Mouse (Mus musculus): ENCODE results near the gene Ust. TPM values are rescaled to one million over a fixed set of nuclear protein-coding genes. Genes with fewer than 3 reads are reported as not detected.

Gene Ust
- total RNA-seq, 2 experiments from 2014 or later = 1.1 to 1.6 TPM

DNA sequence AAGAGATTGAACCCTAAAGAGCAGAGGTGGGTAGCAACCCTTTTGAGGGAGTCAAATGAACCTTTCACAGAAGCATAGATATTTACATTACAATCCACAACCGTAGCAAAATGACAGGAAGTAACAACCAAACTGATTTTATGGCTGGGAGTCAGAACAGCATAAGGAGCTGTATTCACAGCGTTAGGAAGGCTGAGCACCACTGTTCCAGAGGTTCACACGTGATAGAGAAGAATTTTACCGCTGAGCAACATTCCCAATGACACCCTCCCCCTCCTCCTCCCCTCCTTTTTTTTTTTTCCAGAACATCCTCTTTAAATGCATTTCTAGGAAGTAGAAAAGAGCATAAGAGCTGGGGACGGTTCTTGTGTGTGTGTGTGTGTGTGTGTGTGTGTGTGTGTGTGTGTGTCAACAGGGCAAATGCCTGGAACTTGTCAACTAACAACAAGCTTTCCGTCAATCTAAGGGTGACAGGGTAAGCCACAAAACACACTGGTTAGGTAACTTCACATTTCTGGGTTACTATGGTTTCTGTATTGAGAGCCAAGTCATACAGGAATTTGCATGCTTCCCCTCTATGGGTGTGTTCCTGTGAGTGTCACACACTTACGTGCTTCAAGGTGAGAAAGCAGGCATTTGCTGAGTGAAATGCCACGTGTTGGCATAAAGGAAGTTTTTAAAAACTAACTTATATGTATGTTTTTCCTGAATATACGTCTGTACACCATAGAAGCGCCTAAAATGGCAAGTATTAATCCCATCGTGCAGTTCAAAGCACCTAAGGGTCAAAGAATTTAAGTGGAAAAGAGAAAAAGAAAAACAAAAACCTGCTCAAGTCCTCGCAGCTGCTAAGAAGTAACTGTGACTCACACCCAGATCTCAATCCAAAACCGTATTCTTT is 13.0 kb downstream of the Ust start:
- DNase-seq = no peak
- intact Hi-C loops (cut with DNase I) = no loop called here

- DNase-seq = peak in 1 of 2 experiments; percentile 35
- intact Hi-C loops (cut with DNase I) = no loop called here
These were observed 13.8 kb downstream of the Ust start for GRCm38 (mm10) chr10:8504832-8505231.

- intact Hi-C loops (cut with DNase I) = no loop called here
- no peak for DNase-seq
These were observed 19.4 kb downstream of the Ust start for GRCm38 (mm10) chr10:8498951-8499891.

- intact Hi-C loops (cut with DNase I) = no loop called here
- DNase-seq = no peak
These were observed 23.0 kb downstream of the Ust start for GRCm38 (mm10) chr10:8495543-8496141.

GRCm38 (mm10) chr10:8491909-8492591 is 26.6 kb downstream of the Ust start:
- intact Hi-C loops (cut with DNase I) = no loop called here
- DNase-seq = no peak

DNA sequence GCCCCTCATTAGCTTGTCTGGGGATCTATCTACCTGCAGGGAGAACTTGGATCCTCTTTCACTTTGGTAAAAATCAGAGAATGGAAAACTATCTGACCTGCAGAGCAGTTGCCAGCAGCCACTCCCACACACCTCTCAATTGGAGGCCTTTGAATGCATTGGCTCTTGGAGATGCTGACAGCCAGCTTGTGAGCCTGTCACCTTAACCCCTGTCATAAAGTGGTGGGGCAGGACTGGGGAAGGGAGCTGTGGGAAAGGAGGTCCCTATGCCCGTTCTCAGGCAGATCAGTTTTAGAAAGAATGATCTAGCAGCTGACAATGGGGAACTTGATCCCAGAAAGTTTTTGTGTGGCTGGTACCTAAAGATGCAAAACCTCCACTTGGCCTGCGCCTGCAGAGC is 31.2 kb downstream of the Ust start:
- no peak for DNase-seq
- intact Hi-C loops (cut with DNase I) = no loop called here

DNA sequence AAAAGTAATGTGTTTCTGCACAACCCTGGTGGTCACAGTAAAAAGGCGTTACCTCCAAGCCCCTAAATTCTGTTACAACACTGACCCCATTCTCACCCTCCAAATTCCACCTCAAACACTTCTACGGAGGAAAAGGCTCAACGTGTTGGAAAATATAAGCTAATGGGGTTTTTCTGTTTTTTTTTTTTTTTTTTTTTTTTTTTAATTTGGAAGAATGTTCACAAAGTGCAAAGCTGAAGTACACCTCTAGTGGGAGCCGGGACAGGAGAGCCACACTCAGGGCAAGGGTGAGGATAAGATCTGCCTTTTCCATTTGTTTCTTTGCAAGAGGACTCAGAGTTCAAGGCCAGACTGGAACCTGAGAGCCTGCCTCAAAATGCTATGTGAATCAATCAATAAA is 34.1 kb downstream of the Ust start:
- intact Hi-C loops (cut with DNase I) = no loop called here
- no peak for DNase-seq

DNA sequence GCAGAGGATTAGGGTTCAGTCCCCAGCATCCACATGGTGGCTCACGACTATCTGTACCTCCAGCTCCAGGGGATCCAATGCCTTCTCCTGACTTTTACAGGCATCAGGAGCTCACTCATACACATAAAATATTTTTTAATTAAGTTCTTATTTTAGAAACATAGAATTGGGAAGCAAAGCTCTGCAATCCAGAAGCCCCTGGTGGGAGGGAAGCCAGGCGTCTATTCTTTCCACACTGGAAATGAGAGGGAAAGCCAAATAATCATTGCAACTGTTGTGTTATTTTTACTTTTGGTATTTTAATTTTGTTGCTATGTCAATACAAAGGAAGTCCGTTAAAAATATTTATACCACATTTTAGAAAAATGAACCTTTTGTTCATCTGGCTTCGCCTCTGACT is 35.8 kb downstream of the Ust start:
- intact Hi-C loops (cut with DNase I) = no loop called here
- DNase-seq = no peak

- no peak for DNase-seq
- intact Hi-C loops (cut with DNase I) = no loop called here
These were observed 38.8 kb downstream of the Ust start for GRCm38 (mm10) chr10:8479779-8480178.

- intact Hi-C loops (cut with DNase I) = no loop called here
- no peak for DNase-seq
These were observed 40.7 kb downstream of the Ust start for GRCm38 (mm10) chr10:8477936-8478335.

DNA sequence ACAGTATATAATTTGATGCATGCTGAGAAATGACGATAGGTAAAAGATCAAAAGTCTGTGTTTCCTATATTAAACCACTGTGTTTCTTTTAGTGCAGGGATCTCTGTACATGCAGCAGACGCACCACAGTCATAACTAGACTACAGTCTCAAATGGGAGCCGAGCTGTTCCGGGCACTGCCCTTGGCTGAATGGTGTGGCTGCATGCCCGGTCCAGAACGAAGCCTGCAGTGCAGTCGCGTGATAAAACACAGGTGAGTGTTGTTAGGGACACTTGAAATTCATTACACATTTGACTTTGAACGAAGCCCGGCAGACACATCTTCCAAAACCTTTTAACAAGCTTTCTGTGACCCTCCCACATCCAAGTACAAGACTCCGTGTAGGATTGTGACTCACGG is 46.6 kb downstream of the Ust start:
- intact Hi-C loops (cut with DNase I) = no loop called here
- no peak for DNase-seq

DNA sequence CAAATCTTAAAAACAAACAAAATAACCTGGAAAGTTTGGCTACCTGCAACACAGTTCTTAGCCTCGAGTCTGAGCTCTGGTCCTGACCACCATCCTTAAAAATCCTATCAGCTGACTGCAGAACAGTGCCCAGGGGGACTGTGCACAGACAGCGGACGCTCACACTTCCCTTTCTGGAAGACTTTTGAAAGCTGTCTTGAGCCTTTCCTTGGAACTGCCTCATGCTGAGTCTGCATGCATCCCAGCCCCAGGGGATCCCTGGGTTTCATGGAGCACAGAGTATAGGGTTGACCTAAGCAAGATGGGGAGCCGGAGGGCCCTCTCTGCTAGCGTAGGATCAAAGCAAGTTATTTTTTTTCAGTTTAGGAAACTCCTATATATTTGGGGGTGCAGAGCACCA is 47.6 kb downstream of the Ust start:
- intact Hi-C loops (cut with DNase I) = no loop called here
- no peak for DNase-seq

- intact Hi-C loops (cut with DNase I) = no loop called here
- DNase-seq = no peak
These were observed 49.1 kb downstream of the Ust start for GRCm38 (mm10) chr10:8469516-8469915.

- intact Hi-C loops (cut with DNase I) = no loop called here
These were observed 49.8 kb downstream of the Ust start for GRCm38 (mm10) chr10:8468651-8469386.

GRCm38 (mm10) chr10:8465918-8466317 is 52.7 kb downstream of the Ust start:
- DNase-seq = no peak

More at GRCm38 (mm10) chr10:8468651-8469386, 49.8 kb downstream of the Ust start:
- no peak for DNase-seq

DNA sequence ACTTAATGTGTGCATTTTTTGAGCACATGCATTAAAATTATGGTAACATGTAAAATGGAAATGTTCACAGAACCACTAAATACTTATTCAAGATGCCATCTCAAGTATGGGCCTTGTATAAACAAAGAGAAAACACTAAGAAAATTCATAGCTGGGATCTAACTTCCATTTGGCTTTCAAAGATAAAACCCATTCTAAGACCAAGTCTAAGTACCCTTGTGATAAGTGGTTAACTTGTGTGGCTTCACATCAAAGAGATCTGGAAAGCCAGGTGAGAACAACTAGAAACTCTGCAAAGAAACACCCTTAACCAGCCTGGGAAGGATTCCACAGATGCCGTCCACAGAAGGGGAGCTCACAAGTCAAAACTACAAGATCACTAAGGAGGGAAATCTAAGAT is 53.4 kb downstream of the Ust start:
- DNase-seq = no peak

More at GRCm38 (mm10) chr10:8465918-8466317, 52.7 kb downstream of the Ust start:
- intact Hi-C loops (cut with DNase I) = no loop called here

GRCm38 (mm10) chr10:8461372-8461771 is 57.3 kb downstream of the Ust start:
- intact Hi-C loops (cut with DNase I) = no loop called here

More for the DNA sequence above, 53.4 kb downstream of the Ust start:
- intact Hi-C loops (cut with DNase I) = no loop called here

GRCm38 (mm10) chr10:8454711-8455110 is 63.9 kb downstream of the Ust start:
- DNase-seq = no peak
- intact Hi-C loops (cut with DNase I) = no loop called here

More at GRCm38 (mm10) chr10:8461372-8461771, 57.3 kb downstream of the Ust start:
- no peak for DNase-seq

DNA sequence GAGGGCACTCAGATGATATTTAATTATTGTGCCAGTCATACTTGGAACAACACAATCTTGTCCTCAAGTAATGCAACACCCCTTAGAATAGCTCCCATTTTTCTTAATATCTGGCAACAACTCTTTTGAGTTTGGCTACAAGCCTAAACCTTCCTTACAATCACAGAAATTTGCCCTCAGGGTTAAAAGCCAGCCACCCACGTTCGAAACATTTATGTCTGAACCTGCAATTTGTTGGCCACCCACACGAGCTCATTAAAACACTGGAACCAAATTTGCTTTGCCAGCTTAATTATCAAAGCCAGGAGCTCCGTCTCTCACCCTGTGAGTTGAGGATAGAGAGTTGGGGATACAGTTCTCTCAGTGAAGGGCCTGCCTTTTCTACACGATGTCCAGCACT is 70.9 kb downstream of the Ust start:
- no peak for DNase-seq
- intact Hi-C loops (cut with DNase I) = no loop called here

GRCm38 (mm10) chr10:8446972-8447371 is 71.7 kb downstream of the Ust start:
- no peak for DNase-seq
- intact Hi-C loops (cut with DNase I) = no loop called here

Data from gastrocnemius, postnatal 36 days (tissue).